Mouse (Mus musculus) heart, adult 2 months (tissue): ENCODE results near the gene Gm17324.

Experiments used
- CTCF ChIP-seq: fragments of 200-600 bp; IDR thresholded peaks from 2 replicates; pipeline ENCODE4 v1.8.1; 2022; ENCODE audit warnings: antibody characterized with exemption, mild to moderate bottlenecking, moderate library complexity
- EP300 ChIP-seq: fragments of 200-500 bp; IDR thresholded peaks from 2 replicates; pipeline ENCODE4 v1.6.1; 2011; ENCODE audit warnings: low read depth, low read length, control low read depth; ENCODE audit not compliant: insufficient read depth
- POLR2A ChIP-seq: fragments of 200-500 bp; IDR thresholded peaks from 2 replicates; pipeline ENCODE4 v1.6.1; 2011; ENCODE audit warnings: mild to moderate bottlenecking, low read depth, low read length, control low read depth; ENCODE audit not compliant: insufficient read depth

DNA sequence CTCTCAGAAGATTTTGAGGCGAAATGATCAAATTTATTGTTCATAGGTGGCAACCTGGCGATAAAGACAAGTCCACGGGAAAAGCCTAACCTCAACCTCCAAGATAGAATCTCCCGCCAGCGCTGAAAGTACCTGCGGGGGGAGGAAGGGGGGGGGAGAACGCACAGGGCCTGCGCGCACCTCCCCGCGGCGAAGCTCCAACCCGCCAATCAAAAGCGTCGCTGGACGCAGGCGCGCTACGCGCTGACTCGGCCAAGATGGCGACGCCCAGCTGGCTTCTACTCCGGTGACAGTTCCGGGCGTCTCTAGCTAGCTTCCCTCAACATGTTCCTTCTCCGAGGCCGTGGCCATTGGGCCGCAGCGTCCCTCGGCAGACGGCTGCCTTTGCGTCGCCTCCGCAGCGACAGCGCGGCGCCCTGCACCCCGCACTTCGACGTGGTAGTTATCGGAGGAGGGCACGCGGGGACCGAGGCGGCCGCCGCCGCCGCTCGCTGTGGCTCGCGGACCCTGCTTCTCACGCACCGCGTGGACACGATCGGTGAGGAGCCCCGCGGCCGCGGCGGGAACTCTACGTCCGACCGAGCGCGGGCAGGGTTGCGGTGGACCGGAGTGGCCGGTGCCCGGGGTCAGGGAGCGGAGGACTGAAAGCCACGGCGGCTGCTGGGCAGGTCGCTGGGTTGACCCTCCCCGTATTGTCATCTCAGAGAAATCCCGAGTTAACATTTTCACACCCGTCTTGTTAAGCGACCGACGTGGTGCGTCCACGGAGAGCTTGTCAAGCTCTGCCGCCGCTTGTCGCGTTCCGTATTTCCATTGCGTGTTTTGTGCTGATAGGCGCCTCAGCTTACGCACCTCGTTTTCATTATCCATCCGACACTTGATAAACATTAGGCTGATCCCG is at the start of gene Gm17324, which contains the start of gene Mto1:
- no peak for TF ChIP-seq CTCF
- no peak for TF ChIP-seq EP300
- TF ChIP-seq POLR2A = peak; percentile 87
